Mouse (Mus musculus) layer of hippocampus, postnatal 36 days (tissue): ENCODE results near the gene Lurap1l. TPM values are rescaled to one million over a fixed set of nuclear protein-coding genes. Genes with fewer than 3 reads are reported as not detected.

Experiments used
- DNase-seq, 2 experiments: peaks; one replicate each; pipeline ENCODE4 v3.0.0; 2022
- total RNA-seq, 2 experiments: library from RNA; stranded (reverse); gene quantifications; 2 replicates each; pipeline ENCODE4 v1.2.3; 2021

Gene Lurap1l
- total RNA-seq, 2 experiments from 2014 or later = 30.0 to 35.1 TPM

- DNase-seq = no peak
These were observed 7.4 kb downstream of the Lurap1l start for GRCm38 (mm10) chr4:80917812-80918211.

- DNase-seq = no peak
These were observed 8.2 kb downstream of the Lurap1l start for GRCm38 (mm10) chr4:80918526-80919129.

GRCm38 (mm10) chr4:80919217-80919867 lies 8.9 kb downstream of the Lurap1l start:
- DNase-seq = no peak

- DNase-seq = no peak
These were observed 11.4 kb downstream of the Lurap1l start for GRCm38 (mm10) chr4:80921646-80922489.

- DNase-seq = no peak
These were observed 12.2 kb downstream of the Lurap1l start for GRCm38 (mm10) chr4:80922654-80923053.

- DNase-seq = peak; percentile 19 to 22
These were observed 14.4 kb downstream of the Lurap1l start for GRCm38 (mm10) chr4:80924815-80925214.

GRCm38 (mm10) chr4:80925752-80926519 lies 15.5 kb downstream of the Lurap1l start:
- peak in 1 of 2 experiments; percentile 9 for DNase-seq

GRCm38 (mm10) chr4:80934749-80935148 lies 24.3 kb downstream of the Lurap1l start:
- DNase-seq = no peak

GRCm38 (mm10) chr4:80939115-80939514 lies 28.7 kb downstream of the Lurap1l start:
- no peak for DNase-seq

- no peak for DNase-seq
These were observed 30.5 kb downstream of the Lurap1l start for GRCm38 (mm10) chr4:80940946-80941345.

GRCm38 (mm10) chr4:80941978-80942377 lies 31.5 kb downstream of the Lurap1l start:
- DNase-seq = no peak

GRCm38 (mm10) chr4:80944605-80945004 lies 34.2 kb downstream of the Lurap1l start:
- peak in 1 of 2 experiments; percentile 20 for DNase-seq

GRCm38 (mm10) chr4:80949110-80949509 lies 38.7 kb downstream of the Lurap1l start:
- no peak for DNase-seq

GRCm38 (mm10) chr4:80949720-80950119 lies 39.3 kb downstream of the Lurap1l start:
- DNase-seq = no peak

- no peak for DNase-seq
These were observed 39.9 kb downstream of the Lurap1l start for GRCm38 (mm10) chr4:80950280-80950781.

- no peak for DNase-seq
These were observed 42.2 kb downstream of the Lurap1l start for GRCm38 (mm10) chr4:80952653-80953052.

- no peak for DNase-seq
These were observed 45.5 kb downstream of the Lurap1l start for GRCm38 (mm10) chr4:80955942-80956341.

- no peak for DNase-seq
These were observed 57.1 kb downstream of the Lurap1l start for GRCm38 (mm10) chr4:80967526-80967925.

- DNase-seq = no peak
These were observed 61.4 kb downstream of the Lurap1l start for GRCm38 (mm10) chr4:80971846-80972245.

- DNase-seq = no peak
These were observed 63.5 kb downstream of the Lurap1l start for GRCm38 (mm10) chr4:80973896-80974295.

GRCm38 (mm10) chr4:80990819-80991218 lies 80.4 kb downstream of the Lurap1l start:
- DNase-seq = no peak

- no peak for DNase-seq
These were observed 93.1 kb downstream of the Lurap1l start for GRCm38 (mm10) chr4:81003528-81003927.
